Comparison of ENCODE assay signal across 28 mouse cellular contexts in genomic region chr2:91351841-91352240, GRCm38 (mm10).
"Had no signal": no experiment of that assay in that cellular context is flagged by ENCODE, and none has a peak within 500 bp of the region (broad histone marks: within the 10 kb centered on the region; RNA-seq: fewer than 3 reads in every experiment).

No protein-coding gene starts in this region.

- H3K4me2 ChIP-seq: limb, embryonic 12.5 days; limb, embryonic 13.5 days; limb, embryonic 15.5 days; liver, embryonic 11.5 days; liver, embryonic 12.5 days; liver, embryonic 13.5 days; liver, embryonic 15.5 days; lung, embryonic 14.5 days; lung, embryonic 15.5 days; midbrain, embryonic 11.5 days; midbrain, embryonic 12.5 days; midbrain, embryonic 13.5 days; midbrain, embryonic 15.5 days; neural tube, embryonic 12.5 days had no signal

- H3K36me3 ChIP-seq: limb, embryonic 10.5 days; limb, embryonic 12.5 days; limb, embryonic 13.5 days; limb, embryonic 15.5 days; liver, embryonic 12.5 days; liver, embryonic 13.5 days; liver, embryonic 15.5 days; lung, embryonic 15.5 days; midbrain, embryonic 10.5 days; midbrain, embryonic 12.5 days; midbrain, embryonic 13.5 days; midbrain, embryonic 15.5 days; neural tube, embryonic 12.5 days had no signal

- H3K27me3 ChIP-seq: limb, embryonic 12.5 days; limb, embryonic 13.5 days; limb, embryonic 15.5 days; liver, embryonic 12.5 days; liver, embryonic 13.5 days; liver, embryonic 15.5 days; lung, embryonic 15.5 days; midbrain, embryonic 12.5 days; midbrain, embryonic 13.5 days; midbrain, embryonic 15.5 days; neural tube, embryonic 12.5 days had no signal

- H3K4me3 ChIP-seq: left cerebral cortex, adult 2 months; limb, embryonic 10.5 days; limb, embryonic 12.5 days; limb, embryonic 13.5 days; limb, embryonic 15.5 days; liver, embryonic 12.5 days; liver, embryonic 13.5 days; liver, embryonic 15.5 days; lung, embryonic 15.5 days; megakaryocyte, embryonic 14.5 days; midbrain, embryonic 10.5 days; midbrain, embryonic 12.5 days; midbrain, embryonic 13.5 days; midbrain, embryonic 15.5 days; neural tube, embryonic 12.5 days had no signal

- DNase-seq: left cerebral cortex, postnatal 4 days; liver; liver, embryonic 13.5 days; liver, postnatal 0 days; lung, adult 18-20 months; lung, adult 2 months; lung, embryonic 14.5 days; lung, postnatal 10 days; lung, postnatal 14 days; lung, postnatal 36 days; lung, postnatal 4 days; midbrain, embryonic 14.5 days had no signal
